Mouse (Mus musculus): ENCODE data around the gene Tesk1. TPM values are rescaled to one million over a fixed set of nuclear protein-coding genes. Genes with fewer than 3 reads are reported as not detected.
A peak's percentile ranks its signal among the peaks of the same experiment; 100 is the strongest.

Gene Tesk1
- total and polyA plus RNA-seq, 2 experiments from 2014 or later, result 15.4 to 124 TPM

GRCm38 (mm10) chr4:43418973-43419656 lies 22.6 kb upstream of the Tesk1 start:
- Histone ChIP-seq H3K27ac (ENCODE audit: low read depth, low read length) (no peak overlapping the region), H3K36me3 (ENCODE audit: insufficient read depth) (peaks cover 69% of the 10 kb centered on the region), H3K4me2 (ENCODE audit: low read depth) (no peak overlapping the region), H3K9me3 (ENCODE audit: low read length) (no peaks in the 10 kb centered on the region), H3K4me1 (ENCODE audit: insufficient read depth) (no peaks in the 10 kb centered on the region), H3K27me3 (ENCODE audit: insufficient read depth, low read length) (no peaks in the 10 kb centered on the region), H3K4me3 (ENCODE audit: low read depth, low read length) (no peak overlapping the region), H3K9ac (no peak overlapping the region)
- TF ChIP-seq CTCF (IDR thresholded peaks at IDR 0.05; ENCODE audit: low read depth), result no peak
- DNase-seq (no peak), ATAC-seq (no peak)
- 68% methylated on average over 15 of the region's 15 CpGs for WGBS

DNA sequence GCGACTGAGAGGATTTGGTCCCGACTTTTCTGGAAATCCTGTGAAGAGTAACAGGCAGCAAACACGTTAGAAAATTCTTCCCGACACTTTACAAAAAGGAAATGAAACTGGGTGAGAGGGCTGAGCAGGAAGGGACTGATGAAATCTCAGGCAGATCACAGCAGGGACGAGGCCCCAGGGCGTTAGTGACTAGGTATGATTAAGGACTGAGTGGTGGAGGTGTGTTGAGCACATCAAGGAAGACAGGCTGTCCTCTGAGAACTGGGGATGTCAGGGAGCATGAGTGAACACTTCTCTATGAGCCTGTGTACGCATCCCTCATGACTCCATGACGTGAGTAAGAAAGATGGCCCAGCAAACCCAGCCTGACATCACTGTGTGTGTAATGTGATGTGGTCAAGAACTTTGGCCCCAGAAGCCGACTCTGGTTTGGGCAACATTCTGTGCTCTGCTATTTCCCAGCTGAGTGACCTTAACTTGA lies 21.9 kb upstream of the Tesk1 start:
- Histone ChIP-seq H3K4me3 (ENCODE audit: low read depth, low read length) (no peak overlapping the region), H3K4me2 (ENCODE audit: low read depth) (no peak overlapping the region), H3K9ac (no peak overlapping the region), H3K9me3 (ENCODE audit: low read length) (no peaks in the 10 kb centered on the region), H3K27me3 (ENCODE audit: insufficient read depth, low read length) (no peaks in the 10 kb centered on the region), H3K4me1 (ENCODE audit: insufficient read depth) (no peaks in the 10 kb centered on the region), H3K27ac (ENCODE audit: low read depth, low read length) (no peak overlapping the region), H3K36me3 (ENCODE audit: insufficient read depth) (peaks cover 70% of the 10 kb centered on the region)
- no peak for ATAC-seq
- TF ChIP-seq CTCF (IDR thresholded peaks at IDR 0.05; ENCODE audit: low read depth), result no peak
- 76% methylated on average over 9 of the region's 9 CpGs for WGBS
- DNase-seq, result no peak

GRCm38 (mm10) chr4:43420305-43420704 lies 21.4 kb upstream of the Tesk1 start:
- Histone ChIP-seq H3K9ac (no peak overlapping the region), H3K36me3 (ENCODE audit: insufficient read depth) (peaks cover 70% of the 10 kb centered on the region), H3K4me1 (ENCODE audit: insufficient read depth) (no peaks in the 10 kb centered on the region), H3K27ac (ENCODE audit: low read depth, low read length) (no peak overlapping the region), H3K9me3 (ENCODE audit: low read length) (no peaks in the 10 kb centered on the region), H3K4me2 (ENCODE audit: low read depth) (no peak overlapping the region), H3K4me3 (ENCODE audit: low read depth, low read length) (no peak overlapping the region), H3K27me3 (ENCODE audit: insufficient read depth, low read length) (no peaks in the 10 kb centered on the region)
- TF ChIP-seq CTCF (IDR thresholded peaks at IDR 0.05; ENCODE audit: low read depth), result peak; percentile 95
- DNase-seq, result peak; percentile 90
- peak; percentile 47; the same call in 1 of the 2 replicates for ATAC-seq
- WGBS, result 4% methylated on average over 6 of the region's 6 CpGs

- Histone ChIP-seq H3K9ac (no peak overlapping the region), H3K27ac (ENCODE audit: low read depth, low read length) (no peak overlapping the region), H3K4me1 (ENCODE audit: insufficient read depth) (no peaks in the 10 kb centered on the region), H3K4me3 (ENCODE audit: low read depth, low read length) (no peak overlapping the region), H3K27me3 (ENCODE audit: insufficient read depth, low read length) (no peaks in the 10 kb centered on the region), H3K36me3 (ENCODE audit: insufficient read depth) (peaks cover 70% of the 10 kb centered on the region), H3K9me3 (ENCODE audit: low read length) (no peaks in the 10 kb centered on the region), H3K4me2 (ENCODE audit: low read depth) (no peak overlapping the region)
- DNase-seq (no peak), ATAC-seq (no peak)
- TF ChIP-seq CTCF (IDR thresholded peaks at IDR 0.05; ENCODE audit: low read depth), result no peak
- 83% methylated on average over 28 of the region's 28 CpGs for WGBS
Measured at GRCm38 (mm10) chr4:43421632-43422240, 20.0 kb upstream of the Tesk1 start.

- no peak overlapping the region for H3K4me2 ChIP-seq (ENCODE audit: low read depth)
- H3K27me3 ChIP-seq (ENCODE audit: insufficient read depth, low read length), result no peaks in the 10 kb centered on the region
- no peak for ATAC-seq
- H3K36me3 ChIP-seq (ENCODE audit: insufficient read depth), result peaks cover 62% of the 10 kb centered on the region
- no peak overlapping the region for H3K27ac ChIP-seq (ENCODE audit: low read depth, low read length)
- 89% methylated on average over 20 of the region's 20 CpGs for WGBS
- no peak for TF ChIP-seq CTCF (IDR thresholded peaks at IDR 0.05; ENCODE audit: low read depth)
- no peak overlapping the region for H3K4me3 ChIP-seq (ENCODE audit: low read depth, low read length)
- no peaks in the 10 kb centered on the region for H3K4me1 ChIP-seq (ENCODE audit: insufficient read depth)
- no peak for DNase-seq
- no peaks in the 10 kb centered on the region for H3K9me3 ChIP-seq (ENCODE audit: low read length)
- no peak overlapping the region for H3K9ac ChIP-seq
Measured at GRCm38 (mm10) chr4:43423267-43423934, 18.3 kb upstream of the Tesk1 start.

GRCm38 (mm10) chr4:43424072-43424471 lies 17.7 kb upstream of the Tesk1 start:
- Histone ChIP-seq H3K36me3 (ENCODE audit: insufficient read depth) (peaks cover 59% of the 10 kb centered on the region), H3K4me2 (ENCODE audit: low read depth) (no peak overlapping the region), H3K27me3 (ENCODE audit: insufficient read depth, low read length) (no peaks in the 10 kb centered on the region), H3K9me3 (ENCODE audit: low read length) (no peaks in the 10 kb centered on the region), H3K9ac (no peak overlapping the region), H3K27ac (ENCODE audit: low read depth, low read length) (no peak overlapping the region), H3K4me3 (ENCODE audit: low read depth, low read length) (no peak overlapping the region), H3K4me1 (ENCODE audit: insufficient read depth) (no peaks in the 10 kb centered on the region)
- 88% methylated on average over 9 of the region's 9 CpGs for WGBS
- no peak for TF ChIP-seq CTCF (IDR thresholded peaks at IDR 0.05; ENCODE audit: low read depth)
- DNase-seq (no peak), ATAC-seq (no peak)

DNA sequence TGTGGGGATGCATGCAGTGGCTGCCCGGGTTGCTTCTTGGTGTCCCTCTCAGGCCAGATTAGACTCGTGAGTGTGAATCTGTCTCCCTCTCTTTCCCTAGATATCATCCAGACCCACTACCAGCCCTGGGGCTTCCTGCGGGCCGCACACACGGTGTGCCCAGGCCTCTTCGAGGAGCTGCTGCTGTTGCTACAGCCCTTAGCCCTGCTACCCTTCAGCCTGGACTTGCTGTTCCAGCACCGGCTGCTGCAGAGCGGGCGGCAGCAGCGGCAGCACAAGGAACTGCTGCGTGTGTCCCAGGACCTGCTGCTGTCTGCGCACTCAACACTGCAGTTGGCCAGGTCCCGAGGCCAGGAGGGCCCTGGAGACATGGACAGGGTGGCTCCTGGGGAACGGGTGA lies 16.5 kb upstream of the Tesk1 start:
- DNase-seq (no peak), ATAC-seq (no peak)
- H3K9ac ChIP-seq, result no peak overlapping the region
- H3K27me3 ChIP-seq (ENCODE audit: insufficient read depth, low read length), result no peaks in the 10 kb centered on the region
- H3K4me2 ChIP-seq (ENCODE audit: low read depth), result no peak overlapping the region
- 26% methylated on average over 14 of the region's 14 CpGs for WGBS
- no peaks in the 10 kb centered on the region for H3K9me3 ChIP-seq (ENCODE audit: low read length)
- no peak for TF ChIP-seq CTCF (IDR thresholded peaks at IDR 0.05; ENCODE audit: low read depth)
- H3K4me3 ChIP-seq (ENCODE audit: low read depth, low read length), result no peak overlapping the region
- H3K4me1 ChIP-seq (ENCODE audit: insufficient read depth), result no peaks in the 10 kb centered on the region
- peaks cover 59% of the 10 kb centered on the region for H3K36me3 ChIP-seq (ENCODE audit: insufficient read depth)
- no peak overlapping the region for H3K27ac ChIP-seq (ENCODE audit: low read depth, low read length)

All from forebrain, postnatal 0 days (tissue).